Mouse (Mus musculus): Measurements from ENCODE around the gene Ache. TPM values are rescaled to one million over a fixed set of nuclear protein-coding genes. Genes with fewer than 3 reads are reported as not detected.

The Ache gene
- total and polyA plus RNA-seq, 3 experiments: 0.13 to 0.23 TPM; not detected in 1

GRCm38 (mm10) chr5:137307071-137307912, 20.0 kb downstream of the Ache start, which contains the start of gene Srrt (continued):
- TF ChIP-seq HCFC1 (IDR thresholded peaks at IDR 0.05; ENCODE audit: low read depth, low read length) (peak; percentile 84), MEF2A (IDR thresholded peaks at IDR 0.05; ENCODE audit: borderline replicate concordance, low read depth, low read length) (no peak; the same call in 1 of the 2 replicates), ETS1 (conservative IDR thresholded peaks at IDR 0.05; ENCODE audit: low read depth, low read length) (no peak; the same call in 1 of the 2 replicates), JUND (conservative IDR thresholded peaks at IDR 0.05; ENCODE audit: low read depth, low read length) (no peak), ZC3H11A (IDR thresholded peaks at IDR 0.05; ENCODE audit: low read depth, low read length) (no peak), TBP (conservative IDR thresholded peaks at IDR 0.05; ENCODE audit: low read depth, low read length) (peak; percentile 86), SMC3 (IDR thresholded peaks at IDR 0.05; ENCODE audit: low read depth, low read length) (no peak), UBTF (IDR thresholded peaks at IDR 0.05; ENCODE audit: low read depth, low read length) (no peak), ZMIZ1 (IDR thresholded peaks at IDR 0.05; ENCODE audit: low read depth, low read length) (no peak; the same call in 1 of the 2 replicates), ELF1 (IDR thresholded peaks at IDR 0.05; ENCODE audit: low read depth, low read length) (peak; percentile 88), E2F4 (IDR thresholded peaks at IDR 0.05; ENCODE audit: insufficient replicate concordance, low read depth, low read length) (0 out of 2 replicates have a peak, but pooled peaks have one; percentile 5), EP300 (IDR thresholded peaks at IDR 0.05; ENCODE audit: low read length) (no peak), CTCF (conservative IDR thresholded peaks at IDR 0.05 in 1 of 2, IDR thresholded peaks at IDR 0.05 in 1 of 2; ENCODE audit: low read depth in 2 of 2, low read length in 2 of 2) (no peak), ZKSCAN1 (IDR thresholded peaks at IDR 0.05; ENCODE audit: borderline replicate concordance, low read depth, low read length) (no peak), NRF1 (IDR thresholded peaks at IDR 0.05; ENCODE audit: low read depth, low read length) (no peak)

- in situ Hi-C loops (cut with MboI; ENCODE audit: low pct_ligation_motif_present, low pct_unique_long_range_greater_than_20kb, low sequenced_read_pairs): no loop called here
- H3K27me3 ChIP-seq (replicated peaks): no peaks in the 10 kb centered on the region
- dilution Hi-C loops (cut with MboI; ENCODE audit: extremely low pct_ligation_motif_present, extremely low pct_unique_long_range_greater_than_20kb, low sequenced_read_pairs): no loop called here
- H3K27ac ChIP-seq (ENCODE audit: insufficient read depth, low read depth): no peak overlapping the region
- peak overlapping the region; percentile 45; the same call in 1 of the 2 replicates for H3K4me2 ChIP-seq (ENCODE audit: insufficient read depth, low read depth, poor library complexity, severe bottlenecking)
- peaks cover 6% of the 10 kb centered on the region for H3K9me3 ChIP-seq (replicated peaks; ENCODE audit: low read length)
- peaks cover 12 to 65% of the 10 kb centered on the region in 2 experiments for H3K4me1 ChIP-seq (ENCODE audit: control insufficient read depth in 1 of 2, insufficient read depth in 2 of 2)
- DNase-seq (ENCODE audit: extremely low read depth): peak; percentile 48
- peak overlapping the region; percentile 82 to 88 (median 83) for H3K4me3 ChIP-seq (replicated peaks in 1 of 3; ENCODE audit: low read depth in 2 of 3, low read length in 2 of 3, poor library complexity in 1 of 3)
- H3K79me2 ChIP-seq (replicated peaks; ENCODE audit: control insufficient read depth, extremely low read depth, insufficient read depth, poor library complexity, severe bottlenecking): peaks cover 44% of the 10 kb centered on the region
- peak overlapping the region; percentile 89 for H3K9ac ChIP-seq (ENCODE audit: insufficient read depth, low read depth)
- TF ChIP-seq ETS1 (conservative IDR thresholded peaks at IDR 0.05; ENCODE audit: low read depth, low read length): no peak
- TF ChIP-seq HCFC1 (IDR thresholded peaks at IDR 0.05; ENCODE audit: low read depth, low read length): no peak
- TF ChIP-seq ELF1 (IDR thresholded peaks at IDR 0.05; ENCODE audit: low read depth, low read length): 0 out of 2 replicates have a peak, but pooled peaks have one; percentile 18
- TF ChIP-seq NRF1 (IDR thresholded peaks at IDR 0.05; ENCODE audit: low read depth, low read length): no peak
- peaks cover 7 to 45% of the 10 kb centered on the region in 2 experiments for H3K36me3 ChIP-seq (replicated peaks in 1 of 2; ENCODE audit: control insufficient read depth in 1 of 2, insufficient read depth in 1 of 2, low read length in 1 of 2)
These were observed 21.0 kb downstream of the Ache start for GRCm38 (mm10) chr5:137308356-137308755.

All from CH12.LX (cell line).